Mouse (Mus musculus): ENCODE results near the gene Sidt1.

Gene Sidt1

DNA sequence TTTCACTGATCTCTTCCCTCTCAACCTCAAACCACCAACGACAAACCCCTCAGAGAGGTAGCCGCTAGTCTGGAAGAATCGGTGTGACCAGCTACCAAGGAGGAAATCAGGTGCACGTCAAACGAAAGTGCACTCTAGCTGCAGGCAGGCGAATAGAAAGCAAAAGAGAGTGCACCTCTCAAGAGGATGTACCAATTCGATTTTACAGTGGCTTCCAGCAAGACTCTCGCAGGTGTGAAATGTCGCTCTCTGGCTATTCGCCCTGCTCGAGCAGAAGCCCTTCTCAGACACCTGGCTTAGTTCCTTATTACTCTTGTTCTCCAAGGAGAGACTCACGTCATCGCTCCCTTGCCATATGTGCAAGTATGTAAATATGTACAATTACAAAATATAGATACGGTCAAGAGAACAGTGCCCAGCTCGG, at the start of gene Sidt1:
TSS of gene Sidt1 (minus strand) at position 336 of the 424 bp plus-strand sequence.
- DNase-seq = peak; percentile 56

DNA sequence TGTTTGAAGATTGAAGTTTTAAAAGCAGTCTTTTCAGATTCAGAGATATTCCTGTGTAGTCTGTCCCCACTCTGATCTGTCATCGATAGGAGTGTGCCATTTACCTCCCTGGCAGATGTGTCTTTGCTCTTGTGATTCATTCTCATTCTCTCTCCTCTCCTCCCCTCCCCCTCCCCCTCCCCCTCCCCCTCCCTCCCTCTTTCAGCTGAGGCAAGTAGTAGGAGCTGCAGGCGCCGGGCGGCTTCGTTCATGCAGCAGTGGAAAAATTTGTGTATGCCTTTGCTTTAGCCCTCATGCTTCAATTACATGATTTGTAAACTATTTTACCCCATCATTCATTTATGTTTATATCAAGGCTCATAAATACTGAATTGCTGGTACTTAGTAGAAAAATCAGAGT, 48.6 kb upstream of the Sidt1 start:
- no peak for DNase-seq

DNA sequence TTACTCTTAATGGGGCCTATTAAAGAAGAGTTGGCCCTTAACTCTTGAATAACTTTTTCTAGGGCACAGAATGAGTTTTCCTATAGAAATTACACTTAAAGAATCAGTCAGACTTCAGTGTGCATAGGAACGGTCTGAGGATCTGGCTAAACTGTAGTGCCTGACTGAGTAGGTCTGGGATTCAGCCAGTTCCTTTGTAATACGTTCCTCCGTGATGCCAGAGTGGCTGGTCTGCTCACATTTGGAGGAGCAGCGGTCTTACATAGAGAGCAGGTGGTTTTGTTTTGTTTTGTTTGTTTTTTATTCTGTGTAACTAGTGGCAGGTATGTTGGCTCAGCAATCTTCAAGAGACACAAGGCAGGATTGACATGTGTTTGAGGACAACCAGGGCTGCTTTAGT, 47.0 kb upstream of the Sidt1 start:
- no peak for DNase-seq

DNA sequence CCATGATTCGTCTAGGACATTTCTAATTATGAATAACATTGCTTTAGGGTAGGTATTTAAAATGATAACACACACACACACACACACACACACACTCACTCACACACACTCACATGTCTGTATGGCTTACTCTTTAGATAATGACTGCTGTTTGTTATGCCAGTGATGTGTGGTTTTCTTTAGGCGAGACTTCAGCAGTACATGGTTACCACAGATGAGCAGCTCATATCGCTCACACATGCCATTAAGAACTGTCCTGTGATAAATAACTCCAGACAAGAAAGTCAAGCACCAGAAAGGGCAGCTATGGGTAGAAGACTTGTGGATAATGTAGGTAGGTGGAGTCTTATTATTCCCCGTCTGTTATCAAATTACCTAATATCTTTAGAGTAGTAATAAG, 42.5 kb upstream of the Sidt1 start:
- DNase-seq = no peak

DNA sequence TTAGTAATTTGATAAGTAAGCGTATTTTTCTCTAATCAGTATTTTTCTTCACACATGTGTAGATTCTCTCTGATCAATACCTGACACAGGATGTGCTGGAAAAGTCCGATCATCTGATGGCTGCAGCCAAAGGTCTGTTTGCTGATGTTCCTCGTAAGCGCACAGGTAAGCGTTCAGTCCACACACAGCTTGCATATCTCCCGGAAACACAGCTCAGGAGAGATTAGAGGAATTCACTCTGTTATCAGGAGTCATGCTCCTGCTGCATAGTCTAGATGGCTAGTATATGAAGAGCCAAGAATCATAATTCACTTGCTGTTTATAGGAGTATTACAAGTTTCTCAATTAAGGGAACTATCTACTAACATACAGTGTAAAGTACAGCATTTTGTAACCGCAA, 32.5 kb upstream of the Sidt1 start:
- no peak for DNase-seq

DNA sequence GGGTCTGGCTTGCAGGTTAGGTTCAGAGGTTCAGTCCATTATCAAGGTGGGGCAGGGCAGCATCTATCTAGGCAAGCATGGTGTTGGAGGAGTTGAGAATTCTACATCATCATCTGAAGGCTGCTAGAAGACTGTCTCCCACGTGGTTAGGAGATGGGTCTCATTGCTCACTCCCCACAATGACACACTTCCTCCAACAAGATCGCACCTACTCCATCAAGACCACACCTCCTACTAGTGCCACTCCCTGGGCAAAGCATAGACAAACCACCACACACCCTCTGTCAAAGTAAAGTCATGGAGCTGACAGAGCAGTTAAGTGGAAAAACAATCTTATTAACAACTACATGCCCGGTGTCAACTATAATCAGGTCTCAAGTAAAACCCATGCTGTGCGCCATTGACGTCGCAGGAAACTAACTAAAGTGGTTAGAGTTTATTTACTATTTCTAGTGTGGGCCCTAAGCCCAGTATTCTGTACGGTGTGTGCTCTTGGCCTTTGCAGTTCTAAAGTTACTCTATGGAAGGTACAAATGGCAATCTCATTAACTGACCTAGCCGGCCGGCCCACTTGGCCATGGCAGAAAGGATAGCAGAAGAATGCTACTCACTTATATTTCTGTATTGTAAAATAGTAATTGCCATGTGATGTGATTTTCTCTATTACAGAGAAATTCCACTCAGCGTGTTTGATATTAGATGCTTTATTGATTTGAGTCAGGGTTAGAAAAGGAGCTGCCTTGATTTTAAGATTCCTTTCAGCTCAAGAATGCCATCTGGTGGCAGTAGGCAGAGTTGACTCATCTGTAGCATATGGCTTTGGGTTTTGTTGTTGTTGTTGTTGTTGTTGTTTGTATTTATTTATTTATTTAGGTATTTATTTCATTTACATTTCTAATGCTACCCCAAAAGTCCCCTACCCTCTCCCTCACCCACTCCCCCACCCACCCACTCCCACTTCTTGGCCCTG, 29.2 kb upstream of the Sidt1 start:
- DNase-seq = no peak

- DNase-seq = no peak
These were observed 24.7 kb upstream of the Sidt1 start for GRCm38 (mm10) chr16:44357571-44358268.

DNA sequence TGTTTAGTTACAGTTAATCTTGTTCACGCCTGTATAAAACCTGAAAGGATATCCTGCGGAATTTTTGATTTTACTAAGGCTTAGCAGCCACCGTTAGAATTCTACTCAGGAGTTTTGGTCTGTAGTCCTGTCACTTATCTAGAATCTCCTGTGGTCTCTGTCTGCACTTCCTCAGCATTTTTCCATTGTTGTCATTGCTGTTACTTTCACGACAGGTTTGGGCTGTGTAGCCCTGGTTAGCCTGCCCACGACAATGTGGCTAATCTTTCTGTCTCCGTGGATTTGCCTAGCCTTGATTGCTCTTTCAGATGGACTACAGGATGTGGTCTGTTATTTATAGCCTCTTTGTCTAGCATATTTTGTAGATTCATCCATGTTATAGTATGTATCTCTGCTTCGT, 23.3 kb upstream of the Sidt1 start:
- no peak for DNase-seq

GRCm38 (mm10) chr16:44349801-44350397, 16.9 kb upstream of the Sidt1 start:
- DNase-seq = no peak

DNA sequence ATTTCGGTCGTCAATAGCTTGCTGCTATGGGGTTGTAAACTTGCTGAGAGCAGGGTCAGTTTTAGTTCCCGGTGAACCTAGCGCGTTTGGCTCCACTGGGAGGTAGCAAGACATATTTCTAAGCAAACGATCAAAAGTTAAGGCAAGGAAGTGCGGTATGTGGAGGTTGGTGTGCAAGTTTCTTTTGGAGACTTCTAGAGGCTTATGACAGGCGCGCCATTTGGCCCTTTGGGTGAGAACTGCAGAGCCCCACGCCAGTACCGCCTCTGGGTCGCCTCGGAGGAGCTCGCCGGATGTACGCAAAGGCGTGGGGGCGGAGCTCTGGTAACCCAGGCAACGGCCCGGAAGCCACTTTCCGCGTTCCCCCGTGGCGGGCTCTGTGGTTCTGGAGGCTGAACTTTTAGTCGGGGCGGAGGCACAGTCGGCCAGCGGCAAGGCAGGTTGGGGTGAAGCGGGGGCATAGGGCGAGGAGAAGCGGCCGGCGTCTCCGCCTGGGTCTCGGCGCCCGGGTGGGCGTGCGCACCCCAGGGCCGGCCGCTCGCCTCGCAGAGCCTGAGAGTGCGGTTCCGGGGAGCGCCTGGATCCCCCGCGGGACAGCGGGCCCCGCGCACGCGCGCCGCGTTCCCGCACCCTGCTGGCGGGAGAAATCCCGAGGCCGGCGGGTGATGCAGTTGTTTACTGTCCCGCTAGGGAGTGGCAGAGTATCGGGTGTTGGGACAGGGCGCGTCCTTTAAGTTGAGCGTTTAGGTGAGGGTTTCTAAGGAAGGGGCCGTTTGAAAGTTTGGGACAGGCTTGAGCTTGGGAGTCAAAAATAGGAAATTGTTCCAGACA, 14.3 kb upstream of the Sidt1 start, which contains the start of gene Spice1:
TSS of gene Spice1 (plus strand) at position 51 of the 831 bp plus-strand sequence.
- peak; percentile 95 for DNase-seq

- DNase-seq = no peak
These were observed 4.5 kb upstream of the Sidt1 start for GRCm38 (mm10) chr16:44337541-44337940.

- DNase-seq = peak; percentile 20
These were observed 768 bp downstream of the Sidt1 start for GRCm38 (mm10) chr16:44331995-44332860.

- DNase-seq = peak; percentile 39
These were observed 1.4 kb downstream of the Sidt1 start for GRCm38 (mm10) chr16:44331671-44331994.

DNA sequence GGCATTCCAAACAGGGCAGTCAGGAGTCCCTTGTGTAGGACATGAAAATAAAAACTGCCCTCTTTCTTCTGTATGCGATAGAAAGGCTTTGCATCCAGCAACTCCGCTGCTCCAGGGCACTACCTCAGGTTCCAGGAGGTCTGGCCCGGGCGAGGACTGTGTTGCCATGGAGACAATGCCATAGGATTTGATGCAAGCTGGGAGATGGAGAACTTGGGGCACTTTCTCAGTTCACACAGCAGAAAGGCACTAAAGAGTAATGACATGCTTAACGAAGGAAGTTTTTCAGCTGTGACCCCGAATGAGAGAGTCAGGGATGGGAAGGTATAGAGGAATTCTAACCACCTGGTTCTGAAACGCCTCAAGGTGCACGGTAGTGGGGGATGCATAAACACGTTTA, 1.8 kb downstream of the Sidt1 start:
- DNase-seq = peak; percentile 38

GRCm38 (mm10) chr16:44330657-44331056, 2.3 kb downstream of the Sidt1 start:
- no peak for DNase-seq

- DNase-seq = no peak
These were observed 4.4 kb downstream of the Sidt1 start for GRCm38 (mm10) chr16:44328644-44329043.

GRCm38 (mm10) chr16:44320232-44320631, 12.8 kb downstream of the Sidt1 start:
- DNase-seq = no peak

- no peak for DNase-seq
These were observed 16.6 kb downstream of the Sidt1 start for GRCm38 (mm10) chr16:44316350-44316749.

GRCm38 (mm10) chr16:44313422-44313821, 19.6 kb downstream of the Sidt1 start:
- no peak for DNase-seq

GRCm38 (mm10) chr16:44305606-44306005, 27.4 kb downstream of the Sidt1 start:
- no peak for DNase-seq

DNA sequence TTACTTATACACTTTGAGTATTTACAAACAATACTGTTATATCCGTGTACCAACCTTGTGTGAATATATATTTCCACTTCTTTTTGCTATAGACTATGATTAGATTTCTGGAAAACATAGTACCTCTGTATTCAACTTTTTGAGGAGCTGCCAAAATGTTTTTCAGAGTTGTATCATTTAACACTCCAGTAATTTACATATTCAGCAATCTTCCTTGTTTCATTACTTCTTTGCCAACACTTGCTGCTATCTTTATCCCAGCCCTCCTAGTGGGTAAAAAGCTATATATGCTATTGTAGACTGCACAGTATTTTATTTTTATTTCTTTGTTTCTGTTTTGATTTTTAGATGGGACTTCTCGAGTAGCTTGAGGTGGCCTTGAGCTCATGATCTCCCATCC, 29.2 kb downstream of the Sidt1 start:
- no peak for DNase-seq
